Mouse (Mus musculus) ES-E14 (cell line): ENCODE measurements at regions not wholly inside any gene's neighbourhood (a gene's known extent, or its start where the extent isn't known, plus 50 kb on each side); places are given as distances from the start of the nearest gene placed in this dataset.

Source experiments
- CHD2 ChIP-seq: IDR thresholded peaks from 2 replicates; pipeline ENCODE4 v1.6.1; 2014; ENCODE audit warnings: mild to moderate bottlenecking, low read depth, low read length, inconsistent platforms
- HCFC1 ChIP-seq: IDR thresholded peaks from 2 replicates; pipeline ENCODE4 v1.6.1; 2012; ENCODE audit warnings: low read length, inconsistent platforms, borderline replicate concordance; ENCODE audit not compliant: insufficient read depth
- MAFK ChIP-seq: IDR thresholded peaks from 2 replicates; pipeline ENCODE4 v1.6.1; 2014; ENCODE audit warnings: mild to moderate bottlenecking, low read depth, low read length, inconsistent platforms; ENCODE audit not compliant: insufficient read depth
- ZC3H11A ChIP-seq: IDR thresholded peaks from 2 replicates; pipeline ENCODE4 v1.6.1; 2012; ENCODE audit warnings: low read depth, mild to moderate bottlenecking, inconsistent platforms, low read length, borderline replicate concordance
- ZNF384 ChIP-seq: IDR thresholded peaks from 2 replicates; pipeline ENCODE4 v1.6.1; 2012; ENCODE audit warnings: low read depth, low read length, inconsistent platforms

- TF ChIP-seq ZC3H11A (no peak), HCFC1 (no peak), CHD2 (no peak), ZNF384 (no peak), MAFK (no peak)
Observed at GRCm38 (mm10) chr5:69740511-69740910, 148.4 kb upstream of the Gnpda2 start.
